Mouse (Mus musculus): Measurements from ENCODE around the gene Thrb.

- TF ChIP-seq CTCF (IDR thresholded peaks at IDR 0.05; ENCODE audit: low read depth) (no peak), EP300 (IDR thresholded peaks at IDR 0.05; ENCODE audit: low read depth) (no peak)
Observed at GRCm38 (mm10) chr14:17786249-17786648, 126.2 kb downstream of the Thrb start.

All from liver, postnatal 0 days (tissue).